Mouse (Mus musculus): Measurements from ENCODE around the gene Coro2b.
"Not testable (repeated sequence)": the region's sequence is repeated elsewhere in the genome, so short reads cannot be mapped to it uniquely, and the experiment has no call there.

Coro2b gene

DNA sequence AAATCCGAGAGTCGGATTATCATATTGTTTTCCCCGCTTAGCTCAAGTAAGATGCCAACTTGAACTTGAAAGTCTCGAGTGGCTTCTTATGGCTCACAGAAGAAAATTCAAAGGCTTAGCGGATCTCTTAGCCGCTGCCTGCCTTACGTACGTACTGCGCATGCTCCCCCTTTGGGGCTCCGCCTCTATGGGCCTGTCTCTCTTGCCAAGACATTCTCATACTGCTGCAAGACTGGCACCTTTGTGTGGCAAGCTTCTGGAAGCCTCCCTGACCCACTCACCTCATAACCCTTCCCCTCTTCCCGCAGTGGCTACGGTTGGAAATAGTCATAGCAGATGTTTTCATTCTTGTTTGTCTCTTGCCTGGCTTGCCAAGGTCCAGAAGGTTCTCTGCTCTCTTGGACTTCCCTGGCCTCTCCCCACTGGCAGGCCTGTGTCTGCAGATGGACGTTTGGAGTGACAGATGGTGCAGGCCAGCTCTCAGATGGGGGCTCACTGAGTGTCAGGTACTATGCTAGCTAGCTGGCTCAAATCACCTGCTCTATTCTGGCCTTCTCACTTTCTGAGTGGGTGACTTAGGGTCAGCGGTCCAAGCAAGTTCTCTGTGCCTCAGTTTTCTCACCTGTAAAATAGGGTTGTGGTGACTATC is 65.2 kb downstream of the Coro2b start:
- no peak for DNase-seq (ENCODE audit: low spot score)

- DNase-seq (ENCODE audit: low spot score) = no peak
Measured at GRCm38 (mm10) chr9:62471041-62471440, 65.8 kb downstream of the Coro2b start.

DNA sequence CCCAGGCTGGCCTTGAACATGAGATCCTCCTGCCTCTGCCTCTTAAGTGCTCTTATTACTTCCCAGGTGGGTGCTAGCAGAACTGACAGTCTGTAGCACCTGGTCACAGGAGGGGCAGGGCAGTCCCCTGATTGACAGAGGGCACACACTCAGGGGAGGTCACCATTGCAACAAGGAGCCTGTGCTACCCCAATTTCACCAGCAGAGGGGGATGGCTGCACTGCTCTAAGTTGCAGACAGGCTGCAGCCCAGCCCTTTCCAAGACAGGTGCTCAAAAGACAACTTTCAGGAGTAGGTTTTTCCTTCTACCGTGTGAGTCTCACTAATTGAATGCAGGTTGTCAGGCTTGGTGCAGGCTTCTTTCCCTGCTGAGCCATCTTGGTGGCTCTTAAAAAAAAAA is 66.4 kb downstream of the Coro2b start:
- DNase-seq (ENCODE audit: low spot score) = no peak

DNA sequence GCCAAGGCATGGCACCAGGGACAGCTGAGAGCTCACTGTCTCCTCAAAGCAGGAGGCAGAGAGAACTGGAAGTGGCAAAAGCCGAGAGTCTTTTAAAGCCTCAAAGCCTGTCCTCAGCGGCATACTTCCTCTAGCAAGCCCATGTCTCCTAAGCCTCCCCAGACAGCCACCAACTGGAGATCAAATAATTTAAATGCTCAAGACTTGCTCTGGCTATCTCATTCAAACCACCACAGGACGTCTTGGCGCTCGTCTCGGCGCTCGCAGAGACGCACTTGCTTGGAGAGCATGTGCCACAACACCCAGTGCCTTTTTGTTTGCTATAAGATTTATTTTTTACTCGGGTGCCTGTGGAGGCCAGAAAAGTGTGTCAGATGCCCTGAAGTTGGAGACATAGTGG is 67.1 kb downstream of the Coro2b start:
- no peak for DNase-seq (ENCODE audit: low spot score)

- no peak for DNase-seq (ENCODE audit: low spot score)
Measured at GRCm38 (mm10) chr9:62469143-62469542, 67.7 kb downstream of the Coro2b start.

DNA sequence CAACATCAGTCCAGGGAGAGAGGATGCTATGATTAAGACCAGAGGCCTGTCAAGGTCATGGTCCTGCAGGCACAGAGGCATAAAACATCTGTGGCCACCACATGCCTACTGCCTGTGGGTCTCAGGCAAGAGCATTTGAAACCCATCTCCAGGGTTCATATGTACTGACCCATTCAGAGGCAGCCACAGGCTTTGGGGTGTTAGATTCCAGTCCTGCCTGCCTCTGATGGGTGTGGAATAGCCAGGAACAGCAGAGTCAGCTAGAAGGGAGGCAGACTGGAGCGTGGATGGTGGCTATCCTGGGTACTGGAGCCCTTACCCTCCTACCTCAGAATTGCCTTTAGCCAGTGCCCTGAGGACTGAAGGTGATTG is 69.4 kb downstream of the Coro2b start:
- no peak for DNase-seq (ENCODE audit: low spot score)

DNA sequence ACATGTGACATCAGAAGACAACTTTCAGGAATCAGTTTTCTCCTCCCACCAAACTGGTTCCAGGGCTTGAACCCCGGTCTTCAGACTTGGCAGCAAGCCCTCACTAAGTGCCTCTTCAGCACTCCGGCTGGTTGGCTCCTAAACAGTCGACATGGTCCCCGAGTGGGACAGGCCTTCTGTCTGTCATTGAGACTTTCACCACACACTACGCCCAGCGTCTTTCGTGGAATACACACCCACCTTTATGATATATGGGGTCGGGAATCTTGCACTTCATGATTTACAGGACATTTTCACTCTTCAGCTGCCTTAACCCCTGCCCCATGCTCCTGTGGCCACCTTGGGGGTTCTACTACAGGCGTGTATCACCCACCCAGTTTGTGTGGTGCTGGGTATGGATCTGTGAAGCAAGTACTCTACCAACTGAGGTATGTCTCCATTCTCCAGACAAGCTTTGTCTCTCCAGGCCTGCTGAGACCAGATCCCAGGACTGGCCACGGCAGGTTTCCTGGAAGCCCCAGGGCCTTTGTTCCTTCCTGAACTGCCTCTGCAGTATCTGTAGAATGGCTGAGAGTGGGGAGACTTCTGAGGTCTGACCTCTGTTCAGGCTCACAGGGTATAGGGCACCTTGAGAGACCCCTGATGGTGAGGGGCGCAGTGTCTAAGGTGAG is 70.0 kb downstream of the Coro2b start:
- no peak for DNase-seq (ENCODE audit: low spot score)

GRCm38 (mm10) chr9:62466053-62466452 is 70.8 kb downstream of the Coro2b start:
- DNase-seq (ENCODE audit: low spot score) = no peak

- no peak for DNase-seq (ENCODE audit: low spot score)
Measured at GRCm38 (mm10) chr9:62464727-62465126, 72.1 kb downstream of the Coro2b start.

- no peak for DNase-seq (ENCODE audit: low spot score)
Measured at GRCm38 (mm10) chr9:62461766-62462165, 75.1 kb downstream of the Coro2b start.

- no peak for DNase-seq (ENCODE audit: low spot score)
Measured at GRCm38 (mm10) chr9:62461095-62461494, 75.7 kb downstream of the Coro2b start.

- DNase-seq (ENCODE audit: low spot score) = no peak
Measured at GRCm38 (mm10) chr9:62460086-62460485, 76.8 kb downstream of the Coro2b start.

- no peak for DNase-seq (ENCODE audit: low spot score)
Measured at GRCm38 (mm10) chr9:62458457-62458856, 78.4 kb downstream of the Coro2b start.

DNA sequence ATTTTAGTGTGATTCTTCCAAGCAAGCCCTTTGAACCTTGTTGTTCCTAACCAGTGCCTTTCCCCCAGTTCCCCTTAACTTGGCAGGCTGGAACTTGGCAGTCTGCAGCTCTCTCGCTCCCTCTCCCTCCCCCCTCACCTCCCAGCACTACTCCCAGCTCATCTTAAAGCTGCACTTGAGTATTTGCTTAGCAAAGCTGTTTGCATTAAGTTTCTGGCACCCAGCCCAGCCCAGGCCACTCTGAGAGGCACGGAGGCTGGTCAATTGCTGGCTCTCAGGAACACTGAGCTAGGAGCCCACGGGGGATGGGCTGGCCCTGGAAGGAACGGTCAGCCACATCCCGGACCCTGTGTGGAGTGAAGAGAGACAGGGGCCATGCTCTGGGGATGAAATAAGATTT is 80.8 kb downstream of the Coro2b start:
- DNase-seq (ENCODE audit: low spot score) = peak; percentile 27

DNA sequence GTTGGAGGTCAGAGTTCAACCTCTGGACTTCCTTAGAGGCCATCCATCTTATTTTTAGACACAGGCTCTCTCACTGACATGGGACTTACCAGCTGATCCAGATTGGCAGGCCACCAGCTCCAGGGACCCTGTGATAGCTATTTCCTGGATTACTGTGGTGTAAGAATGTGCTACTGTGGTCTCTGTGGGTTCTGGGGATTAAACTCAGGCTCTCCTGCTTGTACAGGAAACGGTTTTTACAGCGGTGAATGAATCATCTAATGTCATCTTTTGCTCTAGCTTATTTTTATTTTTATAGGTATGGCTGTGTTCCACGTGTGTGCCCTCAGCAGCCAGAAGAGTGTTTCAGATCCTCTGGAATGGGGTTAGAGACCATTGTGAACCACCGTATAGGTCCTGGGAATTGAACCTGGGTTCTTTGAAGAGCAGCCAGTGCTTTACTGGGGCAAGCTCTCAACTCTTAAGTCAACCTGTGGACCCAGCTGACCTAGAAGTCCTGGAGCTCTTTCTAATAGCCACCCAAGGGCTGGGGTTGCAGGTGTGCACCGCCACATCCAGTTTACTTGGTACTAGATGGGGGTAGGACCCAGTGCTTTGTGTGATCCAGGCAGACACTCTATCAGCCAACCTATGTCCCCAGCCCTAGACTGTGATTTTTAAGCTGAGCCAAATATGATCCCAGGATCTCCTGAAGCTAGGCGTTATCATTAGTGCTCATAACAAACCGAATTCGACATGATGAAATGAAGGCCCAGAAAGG is 81.5 kb downstream of the Coro2b start:
- DNase-seq (ENCODE audit: low spot score) = no peak

GRCm38 (mm10) chr9:62452373-62452993 is 84.4 kb downstream of the Coro2b start:
- DNase-seq (ENCODE audit: low spot score) = no peak

DNA sequence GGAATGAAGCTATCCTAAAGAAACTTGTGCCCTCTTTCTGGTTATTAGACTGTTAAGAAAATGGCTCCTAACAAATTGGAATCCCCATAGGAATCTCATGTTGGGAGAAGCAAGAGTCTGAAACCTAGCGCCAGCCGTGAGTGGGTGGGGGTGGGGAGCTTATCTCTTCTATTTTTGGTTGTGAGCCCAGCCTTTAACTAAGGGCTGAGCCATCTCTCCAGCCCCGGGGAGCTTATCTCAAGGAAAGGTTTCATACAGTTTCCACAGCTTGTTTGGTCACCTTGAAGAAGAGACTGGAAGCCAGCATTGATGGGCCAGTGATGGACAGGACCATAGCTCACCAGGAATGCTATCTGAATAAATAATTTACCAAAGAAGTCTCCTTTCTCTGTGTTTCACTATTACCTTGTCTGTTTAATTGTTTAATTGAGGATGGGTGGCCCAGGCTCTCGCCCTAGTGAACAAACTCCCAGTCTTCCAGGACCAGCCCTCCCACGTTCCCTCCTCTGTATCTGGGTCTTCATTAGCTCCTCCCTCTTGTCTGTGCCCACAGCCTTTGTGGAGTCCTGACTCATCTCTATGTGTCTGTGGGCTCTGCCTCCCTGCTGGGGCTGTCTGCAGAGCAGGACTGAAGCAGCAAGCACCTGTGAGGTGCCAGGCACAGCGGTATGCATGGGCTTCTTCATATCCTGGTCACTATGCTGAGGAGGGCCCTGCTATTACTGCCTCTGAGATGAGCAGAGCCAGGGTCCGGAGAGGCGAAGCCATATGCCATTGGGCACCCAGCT is 85.1 kb downstream of the Coro2b start:
- no peak for DNase-seq (ENCODE audit: low spot score)

- no peak for DNase-seq (ENCODE audit: low spot score)
Measured at GRCm38 (mm10) chr9:62450862-62451261, 86.0 kb downstream of the Coro2b start.

DNA sequence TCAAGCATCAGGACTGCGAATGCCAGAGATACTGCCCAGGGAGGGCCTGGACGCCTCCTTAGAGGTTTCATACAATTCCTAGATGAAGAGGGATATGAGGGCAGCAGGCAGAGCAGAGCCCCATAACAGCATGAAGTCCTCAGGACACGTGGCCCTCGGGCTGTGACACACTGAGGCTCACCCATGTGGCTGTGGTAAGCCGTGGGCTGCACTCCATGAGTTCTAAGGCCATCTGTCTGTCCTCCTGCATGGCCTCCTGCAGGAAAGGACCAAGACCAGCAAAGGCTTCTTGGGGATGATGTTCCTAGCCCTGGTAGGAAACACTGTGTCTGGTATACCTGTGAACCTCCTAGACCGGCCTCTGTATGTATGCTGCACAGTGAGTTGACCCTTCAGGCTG is 86.5 kb downstream of the Coro2b start:
- DNase-seq (ENCODE audit: low spot score) = no peak

DNA sequence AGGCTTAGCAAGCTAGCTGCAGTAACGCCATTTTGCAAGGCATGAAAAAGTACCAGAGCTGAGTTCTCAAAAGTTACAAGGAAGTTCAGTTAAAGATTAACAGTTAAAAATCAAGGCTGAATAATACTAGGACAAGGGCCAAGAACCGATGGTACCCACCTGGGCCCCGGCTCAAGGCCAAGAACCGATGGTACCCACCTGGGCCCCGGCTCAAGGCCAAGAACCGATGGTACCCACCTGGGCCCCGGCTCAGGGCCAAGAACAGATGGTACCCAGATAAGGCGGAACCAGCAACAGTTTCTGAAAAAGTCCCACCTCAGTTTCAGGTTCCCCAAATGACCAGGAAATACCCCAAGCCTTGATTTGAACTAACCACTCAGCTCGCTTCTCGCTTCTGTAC is 89.5 kb downstream of the Coro2b start:
- DNase-seq (ENCODE audit: low spot score) = not testable (repeated sequence)

- no peak for DNase-seq (ENCODE audit: low spot score)
Measured at GRCm38 (mm10) chr9:62438755-62439101, 98.1 kb downstream of the Coro2b start.

DNA sequence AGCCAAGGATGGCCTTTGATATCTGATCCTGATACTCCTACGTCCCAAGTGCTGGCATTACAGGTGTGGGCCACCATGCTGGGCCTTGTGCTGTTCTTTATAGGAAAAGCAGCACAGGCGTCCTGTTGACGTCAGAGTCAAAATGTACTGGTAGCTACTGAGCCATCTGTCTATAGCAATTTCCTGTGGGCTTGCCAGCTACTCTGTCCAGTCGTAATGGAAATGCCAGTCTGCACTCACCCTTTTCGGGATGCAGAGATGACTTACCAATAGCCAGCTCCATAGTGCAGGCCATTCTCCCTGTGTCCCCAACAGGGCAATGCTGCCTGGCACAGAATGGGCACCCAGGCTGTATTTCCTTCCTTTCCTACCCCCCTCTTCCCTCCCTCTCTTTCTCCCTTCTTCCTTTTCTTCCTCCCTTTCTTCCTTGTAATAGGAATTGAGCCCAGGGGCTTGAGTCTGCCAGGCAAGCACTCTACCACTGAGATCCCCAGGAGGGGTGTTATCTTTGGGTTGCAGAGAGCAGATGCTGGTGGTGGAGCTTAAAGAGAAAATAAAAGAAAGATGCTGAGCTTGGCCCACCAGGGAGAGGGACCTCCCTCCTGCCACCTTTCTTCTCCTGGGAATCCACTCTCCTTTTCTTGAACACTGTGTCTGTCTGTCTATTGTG is 98.6 kb downstream of the Coro2b start:
- DNase-seq (ENCODE audit: low spot score) = no peak
